Mouse (Mus musculus) spleen, adult 2 months (tissue): ENCODE results near the gene Tacstd2.

Experiments
- CTCF ChIP-seq: fragments of 200-500 bp; IDR thresholded peaks from 2 replicates; pipeline ENCODE4 v1.5.1; 2011; ENCODE audit warnings: mild to moderate bottlenecking, inconsistent platforms; ENCODE audit not compliant: insufficient read depth, insufficient read length, insufficient replicate concordance; ENCODE audit errors: extremely low read depth
- POLR2A ChIP-seq: fragments of 200-500 bp; IDR thresholded peaks from 2 replicates; pipeline ENCODE4 v1.6.1; 2011; ENCODE audit warnings: low read depth, low read length, inconsistent platforms

GRCm38 (mm10) chr6:67549550-67549949 lies 14.0 kb upstream of the Tacstd2 start:
- TF ChIP-seq CTCF (no peak), POLR2A (no peak)
